Mouse (Mus musculus) bone marrow macrophage, adult 2 months (primary cell): ENCODE data around the gene Klb.

Experiments used
- CTCF ChIP-seq: IDR thresholded peaks from 2 replicates; pipeline ENCODE4 v1.5.1; 2012; ENCODE audit warnings: low read depth, mild to moderate bottlenecking, low read length, moderate library complexity
- POLR2A ChIP-seq: IDR thresholded peaks from 2 replicates; pipeline ENCODE4 v1.6.1; 2012; ENCODE audit warnings: mild to moderate bottlenecking, low read depth, low read length, borderline replicate concordance

DNA sequence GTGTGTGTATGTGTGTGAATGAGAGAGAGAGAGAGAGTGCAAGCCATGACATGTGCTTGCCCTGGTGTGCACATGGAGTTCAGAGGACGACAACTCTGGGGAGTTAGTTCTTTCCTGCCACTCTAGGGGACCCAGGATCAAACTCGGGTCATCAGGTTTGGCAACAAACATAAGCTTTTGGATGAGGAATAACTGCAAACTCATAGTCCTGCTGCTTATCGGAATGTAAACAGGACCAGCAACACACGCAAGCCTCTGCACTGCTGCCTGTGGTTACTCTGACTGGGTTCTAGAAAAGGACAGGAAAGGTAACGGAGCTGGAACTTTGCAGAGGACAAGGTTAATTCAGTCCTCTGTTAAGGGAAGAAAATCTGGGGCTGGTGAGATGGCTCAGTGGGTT, 77.1 kb downstream of the Klb start:
- TF ChIP-seq CTCF (no peak), POLR2A (no peak)
